Mouse (Mus musculus) MEL (cell line): ENCODE measurements at regions not wholly inside any gene's neighbourhood (a gene's known extent, or its start where the extent isn't known, plus 50 kb on each side); places are given as distances from the start of the nearest gene placed in this dataset.

Source experiments
- DNase-seq: peaks from one replicate; pipeline ENCODE4 v3.0.0; 2011; ENCODE audit warnings: low read depth, low spot score
- H3K27ac ChIP-seq: 2 replicates; pipeline ENCODE4 v1.5.1; 2012; ENCODE audit warnings: low read depth, mild to moderate bottlenecking, control low read depth, low read length, moderate library complexity; ENCODE audit not compliant: control insufficient read depth
- H3K27me3 ChIP-seq, 2 experiments: fragments of 150-350 bp in 1 of 2; sonication (generic) in 1 of 2; 2 replicates each; pipeline ENCODE4 v1.6.1; 2012; ENCODE audit warnings: low read length in 2 of 2, mild to moderate bottlenecking in 2 of 2, improper control_type of control experiment in 1 of 2, moderate library complexity in 1 of 2; ENCODE audit not compliant: insufficient read depth in 2 of 2, control insufficient read depth in 1 of 2
- H3K36me3 ChIP-seq, 2 experiments: 2 replicates each; pipeline ENCODE4 v1.6.1; 2012 to 2014; ENCODE audit warnings: low read length in 2 of 2, improper control_type of control experiment in 1 of 2, inconsistent platforms in 1 of 2, mild to moderate bottlenecking in 1 of 2; ENCODE audit not compliant: insufficient read depth in 2 of 2, control insufficient read depth in 1 of 2
- H3K4me1 ChIP-seq, 2 experiments: fragments of 150-350 bp in 1 of 2; sonication (generic) in 1 of 2; 2 replicates each; pipeline ENCODE4 v1.6.1; 2012; ENCODE audit warnings: low read length in 2 of 2, improper control_type of control experiment in 1 of 2, mild to moderate bottlenecking in 1 of 2; ENCODE audit not compliant: insufficient read depth in 2 of 2, control insufficient read depth in 1 of 2
- H3K4me3 ChIP-seq, 2 experiments: fragments of 150-350 bp in 1 of 2; sonication (generic) in 1 of 2; 2 replicates each; pipeline ENCODE4 v1.5.1; 2012; ENCODE audit warnings: low read depth in 2 of 2, low read length in 2 of 2, mild to moderate bottlenecking in 2 of 2, moderate library complexity in 2 of 2, control low read depth in 1 of 2, improper control_type of control experiment in 1 of 2; ENCODE audit not compliant: control insufficient read depth in 1 of 2, insufficient read depth in 1 of 2
- H3K79me2 ChIP-seq: 2 replicates; pipeline ENCODE4 v1.6.1; 2012; ENCODE audit warnings: mild to moderate bottlenecking, low read length, moderate library complexity; ENCODE audit not compliant: control insufficient read depth, poor library complexity, insufficient read depth
- H3K9ac ChIP-seq: 2 replicates; pipeline ENCODE4 v1.6.1; 2012; ENCODE audit warnings: low read depth, mild to moderate bottlenecking, control low read depth, low read length, moderate library complexity; ENCODE audit not compliant: control insufficient read depth, poor library complexity, severe bottlenecking
- H3K9me3 ChIP-seq: fragments of 150-350 bp; sonication (generic); replicated peaks from 2 replicates; pipeline ENCODE4 v1.6.1; 2012; ENCODE audit warnings: mild to moderate bottlenecking, low read length, improper control_type of control experiment, moderate library complexity; ENCODE audit not compliant: insufficient read depth
- BHLHE40 ChIP-seq: IDR thresholded peaks from 2 replicates; pipeline ENCODE4 v1.6.1; 2012; ENCODE audit warnings: low read depth, mild to moderate bottlenecking, inconsistent platforms, low read length, improper control_type of control experiment, borderline replicate concordance
- CHD2 ChIP-seq: IDR thresholded peaks from 2 replicates; pipeline ENCODE4 v1.6.1; 2011; ENCODE audit warnings: low read length, improper control_type of control experiment
- ELF1 ChIP-seq: IDR thresholded peaks from 2 replicates; pipeline ENCODE4 v1.6.1; 2014; ENCODE audit warnings: low read depth, mild to moderate bottlenecking, inconsistent platforms, low read length, improper control_type of control experiment, moderate library complexity
- EP300 ChIP-seq, 2 experiments: IDR thresholded peaks; 2 replicates each; pipeline ENCODE4 v1.6.1; 2011; ENCODE audit warnings: improper control_type of control experiment in 2 of 2, low read length in 2 of 2, low read depth in 1 of 2, mild to moderate bottlenecking in 1 of 2
- ETS1 ChIP-seq: IDR thresholded peaks from 2 replicates; pipeline ENCODE4 v1.6.1; 2012; ENCODE audit warnings: low read depth, mild to moderate bottlenecking, inconsistent platforms, low read length, improper control_type of control experiment, moderate library complexity
- JUND ChIP-seq: IDR thresholded peaks from 2 replicates; pipeline ENCODE4 v1.6.1; 2011; ENCODE audit warnings: low read depth, mild to moderate bottlenecking, improper control_type of control experiment, low read length
- MAFK ChIP-seq: IDR thresholded peaks from 2 replicates; pipeline ENCODE4 v1.6.1; 2011; ENCODE audit warnings: low read depth, mild to moderate bottlenecking, low read length, improper control_type of control experiment, borderline replicate concordance
- MAZ ChIP-seq: IDR thresholded peaks from 2 replicates; pipeline ENCODE4 v1.6.1; 2012; ENCODE audit warnings: low read depth, mild to moderate bottlenecking, inconsistent platforms, low read length, improper control_type of control experiment
- MEF2A ChIP-seq: IDR thresholded peaks from 2 replicates; pipeline ENCODE4 v1.6.1; 2014; ENCODE audit warnings: low read depth, mild to moderate bottlenecking, inconsistent platforms, low read length, improper control_type of control experiment; ENCODE audit not compliant: poor library complexity, insufficient replicate concordance, severe bottlenecking; ENCODE audit errors: extremely low read depth
- MYC ChIP-seq: IDR thresholded peaks from 2 replicates; pipeline ENCODE4 v1.6.1; 2011; ENCODE audit warnings: low read depth, mild to moderate bottlenecking, low read length, improper control_type of control experiment, moderate library complexity
- NELFE ChIP-seq: IDR thresholded peaks from 2 replicates; pipeline ENCODE4 v1.6.1; 2011; ENCODE audit warnings: low read depth, low read length, improper control_type of control experiment
- NRF1 ChIP-seq: IDR thresholded peaks from 2 replicates; pipeline ENCODE4 v1.6.1; 2014; ENCODE audit warnings: low read depth, mild to moderate bottlenecking, inconsistent platforms, low read length, improper control_type of control experiment, moderate library complexity; ENCODE audit not compliant: poor library complexity, insufficient read depth, severe bottlenecking
- POLR2A ChIP-seq, 2 experiments: IDR thresholded peaks; 2 replicates each; pipeline ENCODE4 v1.6.1; 2011 to 2012; ENCODE audit warnings: low read length in 2 of 2, mild to moderate bottlenecking in 2 of 2, control low read depth in 1 of 2, improper control_type of control experiment in 1 of 2, low read depth in 1 of 2, moderate library complexity in 1 of 2; ENCODE audit not compliant: control insufficient read depth in 1 of 2, insufficient read depth in 1 of 2, poor library complexity in 1 of 2
- POLR2AphosphoS2 ChIP-seq: IDR thresholded peaks from 2 replicates; pipeline ENCODE4 v1.6.1; 2011; ENCODE audit warnings: low read length, improper control_type of control experiment
- POLR2AphosphoS5 ChIP-seq: IDR thresholded peaks from 2 replicates; pipeline ENCODE4 v1.6.1; 2012; ENCODE audit warnings: low read depth, borderline replicate concordance, mild to moderate bottlenecking, inconsistent platforms, low read length, moderate library complexity, mixed read lengths
- RCOR1 ChIP-seq: IDR thresholded peaks from 2 replicates; pipeline ENCODE4 v1.6.1; 2012; ENCODE audit warnings: low read depth, mild to moderate bottlenecking, inconsistent platforms, low read length, improper control_type of control experiment
- SIN3A ChIP-seq: IDR thresholded peaks from 2 replicates; pipeline ENCODE4 v1.6.1; 2012; ENCODE audit warnings: low read length, improper control_type of control experiment, inconsistent platforms
- SMC3 ChIP-seq: IDR thresholded peaks from 2 replicates; pipeline ENCODE4 v1.6.1; 2011; ENCODE audit warnings: low read depth, low read length, improper control_type of control experiment
- TCF12 ChIP-seq: IDR thresholded peaks from 2 replicates; pipeline ENCODE4 v1.6.1; 2014; ENCODE audit warnings: low read depth, mild to moderate bottlenecking, inconsistent platforms, low read length, improper control_type of control experiment, moderate library complexity
- USF1 ChIP-seq: IDR thresholded peaks from 2 replicates; pipeline ENCODE4 v1.6.1; 2014; ENCODE audit warnings: low read depth, mild to moderate bottlenecking, inconsistent platforms, low read length, improper control_type of control experiment, moderate library complexity
- USF2 ChIP-seq, 2 experiments: IDR thresholded peaks; 2 replicates each; pipeline ENCODE4 v1.6.1; 2011 to 2012; ENCODE audit warnings: improper control_type of control experiment in 2 of 2, low read length in 2 of 2, borderline replicate concordance in 1 of 2, inconsistent platforms in 1 of 2, low read depth in 1 of 2, mild to moderate bottlenecking in 1 of 2; ENCODE audit not compliant: insufficient read depth in 1 of 2
- ZC3H11A ChIP-seq: IDR thresholded peaks from 2 replicates; pipeline ENCODE4 v1.6.1; 2012; ENCODE audit warnings: low read depth, mild to moderate bottlenecking, inconsistent platforms, low read length, improper control_type of control experiment
- ZKSCAN1 ChIP-seq: IDR thresholded peaks from 2 replicates; pipeline ENCODE4 v1.6.1; 2012; ENCODE audit warnings: low read depth, mild to moderate bottlenecking, inconsistent platforms, low read length, improper control_type of control experiment, moderate library complexity
- ZMIZ1 ChIP-seq: IDR thresholded peaks from 2 replicates; pipeline ENCODE4 v1.6.1; 2012; ENCODE audit warnings: low read depth, mild to moderate bottlenecking, inconsistent platforms, low read length, improper control_type of control experiment, moderate library complexity
- ZNF384 ChIP-seq: IDR thresholded peaks from 2 replicates; pipeline ENCODE4 v1.6.1; 2012; ENCODE audit warnings: low read depth, mild to moderate bottlenecking, inconsistent platforms, low read length, improper control_type of control experiment

DNA sequence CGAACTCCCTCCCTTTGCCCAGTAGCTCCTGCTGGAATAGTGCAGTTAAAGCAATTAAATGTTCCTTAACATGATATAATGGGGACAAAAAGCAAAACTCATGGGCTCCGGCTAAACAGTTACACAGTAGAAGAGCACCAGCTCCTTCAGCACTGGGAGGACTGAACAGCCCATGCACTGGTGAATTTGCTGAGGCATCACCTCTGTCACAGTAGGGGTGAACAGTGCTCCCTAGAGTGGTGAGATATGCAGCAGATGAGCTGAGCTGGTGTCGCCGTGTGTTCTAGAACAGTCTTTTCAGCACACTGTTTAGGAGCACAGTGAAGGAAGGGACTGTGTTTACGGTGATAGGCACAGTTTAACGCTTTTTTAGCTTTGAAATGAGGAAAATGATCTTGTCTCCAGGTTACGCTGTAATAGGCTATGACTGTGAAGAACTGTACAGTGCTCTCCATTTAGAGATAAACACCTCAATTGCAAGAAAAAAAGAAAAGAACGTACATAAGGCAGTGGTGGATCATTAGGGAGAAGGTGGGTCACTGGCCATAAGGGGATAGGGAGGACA lies 162.4 kb upstream of the Tgfbr2 start:
- Histone ChIP-seq H3K4me1 (no peaks in the 10 kb centered on the region), H3K9ac (no peak overlapping the region), H3K27me3 (no peaks in the 10 kb centered on the region), H3K36me3 (no peaks in the 10 kb centered on the region), H3K9me3 (no peaks in the 10 kb centered on the region), H3K79me2 (no peaks in the 10 kb centered on the region), H3K4me3 (no peak overlapping the region), H3K27ac (no peak overlapping the region)
- DNase-seq, result no peak
- TF ChIP-seq NELFE, result no peak
- TF ChIP-seq MYC, result no peak
- no peak for TF ChIP-seq NRF1
- TF ChIP-seq MEF2A, result no peak
- no peak for TF ChIP-seq BHLHE40
- no peak for TF ChIP-seq SMC3
- no peak for TF ChIP-seq TCF12
- no peak for TF ChIP-seq USF2 (IDR thresholded peaks at IDR 0.05; ENCODE audit: borderline replicate concordance in 1 of 2, insufficient read depth in 1 of 2, low read depth in 1 of 2, low read length in 2 of 2)
- no peak for TF ChIP-seq ELF1
- TF ChIP-seq MAZ, result no peak
- TF ChIP-seq MAFK, result no peak
- TF ChIP-seq POLR2A (IDR thresholded peaks at IDR 0.05; ENCODE audit: control insufficient read depth in 1 of 2, insufficient read depth in 1 of 2, low read depth in 1 of 2, low read length in 2 of 2, poor library complexity in 1 of 2), result no peak
- no peak for TF ChIP-seq RCOR1
- no peak for TF ChIP-seq ZKSCAN1
- no peak for TF ChIP-seq JUND
- TF ChIP-seq POLR2AphosphoS5, result no peak
- TF ChIP-seq USF1, result no peak

DNA sequence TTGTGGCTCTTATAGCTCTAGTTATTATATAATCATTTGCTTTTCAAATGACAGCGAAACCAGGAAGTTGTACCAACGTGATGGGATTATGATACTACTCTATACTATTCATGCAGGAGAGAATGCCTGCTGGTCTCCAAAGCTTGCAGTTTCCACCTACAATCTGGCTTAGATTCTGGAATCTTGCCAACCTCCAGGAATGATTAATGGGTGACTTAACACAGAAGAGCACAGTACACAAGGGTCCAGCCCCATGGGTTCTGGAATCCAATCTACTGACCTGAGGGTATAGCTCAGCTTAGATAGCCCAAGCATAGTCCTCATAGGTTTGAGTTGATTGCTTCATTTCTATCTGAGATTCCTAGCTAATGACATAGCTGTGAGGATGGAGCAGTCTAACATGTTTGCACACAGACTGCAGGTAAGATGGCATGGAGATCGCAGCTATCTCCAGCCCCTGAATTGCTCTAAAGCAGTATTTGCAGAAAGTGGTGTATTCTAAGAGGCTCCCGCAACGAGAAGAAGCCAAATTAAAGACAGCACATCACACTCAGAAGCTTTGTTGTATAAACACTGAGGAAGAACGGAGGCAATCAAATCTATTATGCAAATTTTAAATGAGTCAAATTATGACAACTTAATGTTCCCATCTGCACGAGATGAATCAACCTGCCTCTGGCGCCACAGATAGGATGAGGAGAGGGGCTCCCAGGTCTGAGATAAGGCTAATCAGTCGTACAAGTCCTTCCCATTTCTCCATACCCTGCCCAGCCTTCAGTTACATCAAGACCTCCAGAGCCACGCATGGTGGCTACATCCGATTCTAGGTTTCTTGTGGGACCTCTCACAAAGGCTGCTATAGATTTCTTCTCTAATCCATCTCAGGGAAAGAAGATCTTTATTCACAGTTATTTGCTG lies 160.7 kb upstream of the Tgfbr2 start:
- H3K4me1 ChIP-seq, result no peaks in the 10 kb centered on the region
- no peak for TF ChIP-seq USF1
- TF ChIP-seq SIN3A, result no peak
- TF ChIP-seq CHD2, result no peak
- TF ChIP-seq ZNF384, result no peak
- no peak for TF ChIP-seq MAZ
- TF ChIP-seq ETS1, result no peak
- TF ChIP-seq ZC3H11A, result no peak
- TF ChIP-seq POLR2AphosphoS2, result no peak
- no peak for TF ChIP-seq EP300 (IDR thresholded peaks at IDR 0.05; ENCODE audit: low read depth in 1 of 2, low read length in 2 of 2)
- TF ChIP-seq ZKSCAN1, result no peak
- TF ChIP-seq MAFK, result no peak
- no peak for TF ChIP-seq ZMIZ1

More for the DNA sequence above, 160.7 kb upstream of the Tgfbr2 start:
- Histone ChIP-seq H3K4me3 (no peak overlapping the region), H3K36me3 (no peaks in the 10 kb centered on the region), H3K27ac (no peak overlapping the region), H3K79me2 (no peaks in the 10 kb centered on the region), H3K27me3 (no peaks in the 10 kb centered on the region), H3K9ac (no peak overlapping the region), H3K9me3 (no peaks in the 10 kb centered on the region)
- DNase-seq, result no peak
